Mouse (Mus musculus) heart, embryonic 14.5 days (tissue): ENCODE measurements around the gene Medag. TPM values are rescaled to one million over a fixed set of nuclear protein-coding genes. Genes with fewer than 3 reads are reported as not detected.

ENCODE experiments used
- ATAC-seq: fragments of 200-750 bp; cut with Nextera tagmentation; 2 replicates; pipeline ENCODE4 v1.8.0; 2017; ENCODE audit warnings: low read depth, moderate TSS enrichment; ENCODE audit not compliant: insufficient number of reproducible peaks, insufficient read depth, low FRiP score
- H3K27ac ChIP-seq, 2 experiments: fragments of 200-500 bp in 1 of 2; fragments of 300-500 bp in 1 of 2; sonication (generic) in 1 of 2; replicated peaks in 1 of 2; 2 replicates each; pipeline ENCODE4 v1.5.1; 2012 to 2014; ENCODE audit warnings: low read depth in 2 of 2, low read length in 2 of 2, control low read depth in 1 of 2, mild to moderate bottlenecking in 1 of 2, mixed read lengths in 1 of 2; ENCODE audit not compliant: control insufficient read depth in 1 of 2, insufficient read depth in 1 of 2
- H3K27me3 ChIP-seq: fragments of 300-500 bp; sonication (generic); 2 replicates; pipeline ENCODE4 v1.6.1; 2014; ENCODE audit warnings: mild to moderate bottlenecking, low read length, control low read depth; ENCODE audit not compliant: control insufficient read depth, insufficient read depth
- H3K36me3 ChIP-seq: fragments of 300-500 bp; sonication (generic); 2 replicates; pipeline ENCODE4 v1.6.1; 2014; ENCODE audit warnings: mild to moderate bottlenecking, control low read depth, low read length, mixed read lengths; ENCODE audit not compliant: control insufficient read depth, insufficient read depth
- H3K4me1 ChIP-seq, 2 experiments: fragments of 200-500 bp in 1 of 2; fragments of 300-500 bp in 1 of 2; sonication (generic) in 1 of 2; 2 replicates each; pipeline ENCODE4 v1.6.1; 2012 to 2014; ENCODE audit warnings: low read length in 2 of 2, control low read depth in 1 of 2, mixed read lengths in 1 of 2; ENCODE audit not compliant: control insufficient read depth in 2 of 2, insufficient read depth in 2 of 2
- H3K4me2 ChIP-seq: fragments of 300-500 bp; sonication (generic); 2 replicates; pipeline ENCODE4 v1.6.1; 2014; ENCODE audit warnings: mild to moderate bottlenecking, low read length
- H3K4me3 ChIP-seq, 2 experiments: fragments of 200-500 bp in 1 of 2; fragments of 300-500 bp in 1 of 2; sonication (generic) in 1 of 2; 2 replicates each; pipeline ENCODE4 v1.5.1; 2012 to 2014; ENCODE audit warnings: low read length in 2 of 2, mild to moderate bottlenecking in 2 of 2, control low read depth in 1 of 2, low read depth in 1 of 2, moderate library complexity in 1 of 2; ENCODE audit not compliant: control insufficient read depth in 1 of 2, insufficient read depth in 1 of 2
- H3K9ac ChIP-seq: fragments of 300-500 bp; sonication (generic); 2 replicates; pipeline ENCODE4 v1.6.1; 2014; ENCODE audit warnings: mild to moderate bottlenecking, low read length
- H3K9me3 ChIP-seq: fragments of 300-500 bp; sonication (generic); 2 replicates; pipeline ENCODE4 v1.6.1; 2016; ENCODE audit warnings: low read length, control low read depth; ENCODE audit not compliant: control insufficient read depth
- WGBS: fragments of 180-500 bp; shearing (Covaris S2); extraction: QIAGEN DNeasy Blood & Tissue Kit; methylation state at CpG from one replicate; pipeline ENCODE4 v1.1.7; 2014; 5-methylcytosine and 5-hydroxymethylcytosine counted together
- polyA plus RNA-seq: library from polyadenylated mRNA; unstranded; fragments of >200 nt; fragmentation: Nextera tagmentation; extraction: Ambion mirVana; gene quantifications from 2 replicates; pipeline ENCODE4 v1.2.1, GENCODE M21; 2014

Gene Medag
- polyA plus RNA-seq, 1 experiment from 2014 or later: 2.2 TPM

- Histone ChIP-seq H3K36me3 (no peaks in the 10 kb centered on the region), H3K4me2 (peak overlapping the region; percentile 90; the same call in 1 of the 2 replicates), H3K9ac (no peak overlapping the region), H3K9me3 (peaks cover 2% of the 10 kb centered on the region; the same call in 1 of the 2 replicates), H3K27me3 (peaks cover 13% of the 10 kb centered on the region), H3K27ac (no peak overlapping the region), H3K4me1 (peaks cover 8 to 14% of the 10 kb centered on the region in 2 experiments; a peak in 3 of 4 replicates), H3K4me3 (no peak overlapping the region; a peak in 1 of 4 replicates)
- WGBS: 85% methylated on average over 10 of the region's 10 CpGs
- no peak for ATAC-seq
Measured at GRCm38 (mm10) chr5:149412671-149413070, 1.1 kb downstream of the Medag start.

GRCm38 (mm10) chr5:149414369-149415167 lies 3.0 kb downstream of the Medag start:
- Histone ChIP-seq H3K4me2 (no peak overlapping the region), H3K36me3 (no peaks in the 10 kb centered on the region), H3K4me1 (peaks cover 8 to 14% of the 10 kb centered on the region in 2 experiments; a peak in 3 of 4 replicates), H3K27ac (no peak overlapping the region), H3K4me3 (no peak overlapping the region), H3K9me3 (no peaks in the 10 kb centered on the region), H3K27me3 (peaks cover 13% of the 10 kb centered on the region), H3K9ac (no peak overlapping the region)
- no peak for ATAC-seq
- WGBS: 76% methylated on average over 9 of the region's 9 CpGs

- H3K9ac ChIP-seq: no peak overlapping the region
- peaks cover 0 to under 1% of the 10 kb centered on the region in 2 experiments; a peak in 1 of 4 replicates for H3K4me1 ChIP-seq
- H3K4me2 ChIP-seq: no peak overlapping the region
- H3K9me3 ChIP-seq: no peaks in the 10 kb centered on the region
- ATAC-seq: no peak
- 87% methylated on average over 4 of the region's 4 CpGs for WGBS
- H3K36me3 ChIP-seq: no peaks in the 10 kb centered on the region
- no peak overlapping the region for H3K27ac ChIP-seq
- peaks cover 5% of the 10 kb centered on the region for H3K27me3 ChIP-seq
- H3K4me3 ChIP-seq: no peak overlapping the region
Measured at GRCm38 (mm10) chr5:149417381-149417780, 5.8 kb downstream of the Medag start.

- Histone ChIP-seq H3K4me3 (no peak overlapping the region), H3K27me3 (no peaks in the 10 kb centered on the region), H3K4me1 (peaks cover 14 to 17% of the 10 kb centered on the region in 2 experiments), H3K36me3 (no peaks in the 10 kb centered on the region), H3K9me3 (no peaks in the 10 kb centered on the region), H3K4me2 (no peak overlapping the region), H3K9ac (no peak overlapping the region), H3K27ac (no peak overlapping the region)
- ATAC-seq: no peak
- 85% methylated on average over 3 of the region's 3 CpGs for WGBS
Measured at GRCm38 (mm10) chr5:149426525-149426924, 15.0 kb downstream of the Medag start.

- no peak for ATAC-seq
- no peak overlapping the region for H3K27ac ChIP-seq
- no peaks in the 10 kb centered on the region for H3K27me3 ChIP-seq
- H3K4me1 ChIP-seq: peaks cover 14 to 17% of the 10 kb centered on the region in 2 experiments
- H3K9ac ChIP-seq: no peak overlapping the region
- H3K9me3 ChIP-seq: no peaks in the 10 kb centered on the region
- no peaks in the 10 kb centered on the region for H3K36me3 ChIP-seq
- no peak overlapping the region for H3K4me2 ChIP-seq
- 91% methylated on average over 8 of the region's 8 CpGs for WGBS
- no peak overlapping the region for H3K4me3 ChIP-seq
Measured at GRCm38 (mm10) chr5:149427277-149428060, 15.9 kb downstream of the Medag start.

GRCm38 (mm10) chr5:149428347-149428746 lies 16.8 kb downstream of the Medag start:
- 3% methylated on average over 5 of the region's 6 CpGs for WGBS
- H3K4me2 ChIP-seq: peak overlapping the region; percentile 47
- H3K27ac ChIP-seq: peak overlapping the region; percentile 56 to 67
- peak overlapping the region; percentile 9; the same call in 1 of the 2 replicates for H3K9ac ChIP-seq
- H3K27me3 ChIP-seq: no peaks in the 10 kb centered on the region
- H3K9me3 ChIP-seq: no peaks in the 10 kb centered on the region
- peak overlapping the region in 1 of 2 experiments; percentile 8; a peak in 1 of 4 replicates for H3K4me3 ChIP-seq
- no peaks in the 10 kb centered on the region for H3K36me3 ChIP-seq
- peaks cover 14 to 17% of the 10 kb centered on the region in 2 experiments for H3K4me1 ChIP-seq
- ATAC-seq: peak; percentile 72; the same call in 1 of the 2 replicates

- Histone ChIP-seq H3K27me3 (no peaks in the 10 kb centered on the region), H3K27ac (peak overlapping the region; percentile 42 to 56), H3K4me3 (no peak overlapping the region), H3K36me3 (no peaks in the 10 kb centered on the region), H3K9ac (0 out of 2 replicates have a peak overlapping the region, but pooled peaks have one; percentile 9), H3K9me3 (no peaks in the 10 kb centered on the region), H3K4me1 (peaks cover 14 to 17% of the 10 kb centered on the region in 2 experiments), H3K4me2 (0 out of 2 replicates have a peak overlapping the region, but pooled peaks have one; percentile 47)
- 29% methylated on average over 2 of the region's 2 CpGs for WGBS
- ATAC-seq: peak; percentile 43; the same call in 1 of the 2 replicates
Measured at GRCm38 (mm10) chr5:149428810-149429255, 17.3 kb downstream of the Medag start.
